Mouse (Mus musculus): ENCODE measurements around the gene Mmgt2. TPM values are rescaled to one million over a fixed set of nuclear protein-coding genes. Genes with fewer than 3 reads are reported as not detected.

The Mmgt2 gene
- 38.2 and 53.6 TPM in 2 replicates for polyA plus RNA-seq (2021; fragmentation: Nextera tagmentation)
- long read RNA-seq, experiment 1, transcript Mmgt2-201 (2 exons, 343 nt) = major isoform, 6 of 14 reads
- long read RNA-seq, experiment 1, partial matches to known transcripts = 4 of 14 reads
- long read RNA-seq, experiment 1, other reads (novel, unspliced or antisense) = 1 of 14 reads
- long read RNA-seq, experiment 2, transcript Mmgt2-201 (2 exons, 343 nt) = major isoform, 8 of 27 reads
- long read RNA-seq, experiment 2, partial matches to known transcripts = 3 of 27 reads
- long read RNA-seq, experiment 2, other reads (novel, unspliced or antisense) = 11 of 27 reads

DNA sequence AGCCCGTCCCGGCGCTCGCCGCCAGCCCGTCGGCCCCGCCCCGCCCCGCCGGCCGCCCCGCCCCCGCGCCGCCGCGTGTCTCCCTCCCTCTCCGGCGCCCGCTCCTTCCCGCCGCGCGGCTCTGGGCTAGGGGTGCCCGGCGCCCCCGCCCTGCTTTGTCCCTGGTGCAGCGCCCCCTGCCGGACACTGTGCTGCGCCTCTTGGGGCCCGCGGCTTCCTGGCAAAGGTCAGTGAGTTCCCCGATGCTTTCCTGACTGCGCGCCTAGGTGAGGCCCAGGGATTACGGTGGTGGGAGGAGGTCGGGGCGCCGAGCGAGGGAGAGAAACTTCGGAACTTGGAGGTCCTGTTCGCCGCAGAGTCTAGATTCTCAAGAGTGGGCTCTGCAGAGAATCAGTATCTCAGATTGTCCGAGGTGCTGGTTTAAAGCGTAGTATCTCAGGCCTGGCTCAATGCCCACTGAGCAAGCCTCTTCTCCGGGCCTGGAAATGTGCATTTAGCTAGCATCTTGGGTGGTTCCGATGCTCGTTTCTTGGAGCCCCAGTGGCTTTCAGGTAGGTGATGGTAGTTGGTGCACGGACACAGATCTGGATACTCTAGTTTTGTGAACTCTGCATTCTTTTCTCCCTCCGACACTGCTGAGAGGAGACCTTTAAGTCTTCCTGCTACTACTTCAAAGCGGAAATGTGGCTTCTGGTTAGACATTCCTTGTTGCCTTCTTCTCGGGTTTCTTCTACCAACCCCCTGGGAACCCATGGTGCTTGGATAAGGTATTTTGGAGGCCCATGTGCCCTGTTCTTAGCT is at the start of gene Mmgt2:
Mmgt2 (plus strand) TSS at position 74 of the 801 bp plus-strand sequence.

DNA sequence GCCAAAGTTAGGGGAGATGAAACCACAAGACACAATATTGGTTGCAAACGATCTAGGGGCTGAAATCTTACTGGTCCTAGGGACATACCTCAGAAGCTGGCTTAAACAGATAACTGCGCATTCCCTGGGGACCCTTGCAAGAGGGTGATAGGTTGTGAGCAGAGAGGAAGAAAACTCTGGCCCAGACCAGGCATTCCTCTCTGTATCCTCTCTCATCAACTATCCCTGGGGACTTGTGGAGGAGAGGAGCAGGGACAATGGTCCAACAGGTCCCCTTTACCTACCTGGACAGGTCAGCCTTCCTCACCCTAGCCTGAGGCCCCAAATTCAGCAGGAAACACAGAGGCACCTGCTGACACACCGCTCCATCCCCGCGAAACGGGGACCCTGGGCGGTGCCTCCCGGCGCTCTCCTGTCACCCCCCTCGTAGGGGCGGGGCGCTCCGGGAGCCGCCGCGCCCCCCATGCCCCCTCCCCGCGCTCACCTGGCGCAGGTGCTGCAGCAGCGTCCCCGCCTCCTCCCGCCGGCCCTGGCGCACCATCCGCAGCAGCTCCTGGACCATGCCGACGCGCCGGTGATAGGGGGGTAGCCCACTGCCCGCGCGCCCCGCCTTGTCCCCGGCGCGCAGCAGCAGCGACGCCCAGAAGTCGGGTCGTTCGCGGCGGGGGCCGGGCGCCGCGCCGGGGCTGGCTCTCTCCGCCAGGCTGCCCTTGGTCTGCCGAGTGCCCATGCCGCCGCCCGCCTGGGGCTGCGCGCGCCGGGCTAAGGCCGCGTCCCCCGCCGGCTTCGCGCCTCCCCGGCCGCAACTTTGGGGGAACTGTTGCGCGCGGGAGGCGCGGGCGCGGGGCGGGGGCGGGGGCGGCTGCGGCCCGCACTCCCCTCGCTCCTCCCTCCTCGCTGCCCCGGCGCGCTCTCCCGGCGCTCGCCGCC is 538 bp upstream of the Mmgt2 start, which contains the start of gene Lrrc75a:
Lrrc75a (minus strand) TSS at position 863 of the 930 bp plus-strand sequence.

Other genes with a start within 250 kb of the Mmgt2 start
- 3.9 and 4.5 TPM in 2 replicates for gene Pigl, start 190.2 kb upstream of the Mmgt2 start, polyA plus RNA-seq (2021; fragmentation: Nextera tagmentation)
- 46.2 and 51.5 TPM in 2 replicates for gene Ncor1, start 190.1 kb upstream of the Mmgt2 start, polyA plus RNA-seq (2021; fragmentation: Nextera tagmentation)
- gene Cenpv, start 109.4 kb upstream of the Mmgt2 start, polyA plus RNA-seq (2021; fragmentation: Nextera tagmentation) = 6.9 and 7.4 TPM in 2 replicates
- 4,092 and 4,221 TPM in 2 replicates for gene Ubb, start 97.5 kb upstream of the Mmgt2 start, polyA plus RNA-seq (2021; fragmentation: Nextera tagmentation)
- 9.5 and 10.0 TPM in 2 replicates for gene Trpv2, start 74.2 kb upstream of the Mmgt2 start, polyA plus RNA-seq (2021; fragmentation: Nextera tagmentation)
- 1.7 and 1.8 TPM in 2 replicates for gene Lrrc75a, start 141 bp upstream of the Mmgt2 start, polyA plus RNA-seq (2021; fragmentation: Nextera tagmentation)
- gene Zfp287, start 83.2 kb downstream of the Mmgt2 start, polyA plus RNA-seq (2021; fragmentation: Nextera tagmentation) = 4.2 and 5.2 TPM in 2 replicates
- not detected in 2 replicates for gene Gm10428, start 104.4 kb downstream of the Mmgt2 start, polyA plus RNA-seq (2021; fragmentation: Nextera tagmentation)
- gene Zfp286, start 140.8 kb downstream of the Mmgt2 start, polyA plus RNA-seq (2021; fragmentation: Nextera tagmentation) = 12.8 and 14.7 TPM in 2 replicates
- gene Trim16, start 171.6 kb downstream of the Mmgt2 start, polyA plus RNA-seq (2021; fragmentation: Nextera tagmentation) = 0.79 and 0.89 TPM in 2 replicates
- 0.14 and 0.25 TPM in 2 replicates for gene Fbxw10, start 198.4 kb downstream of the Mmgt2 start, polyA plus RNA-seq (2021; fragmentation: Nextera tagmentation)
- gene Tvp23b, start 230.8 kb downstream of the Mmgt2 start, polyA plus RNA-seq (2021; fragmentation: Nextera tagmentation) = 47.4 and 60.1 TPM in 2 replicates

Data from layer of hippocampus, adult 6 months (tissue).